Mouse (Mus musculus): Measurements from ENCODE around the gene Sept7.

GRCm38 (mm10) chr9:25327727-25328370, 75.6 kb downstream of the Sept7 start:
- no peak for TF ChIP-seq CTCF (IDR thresholded peaks at IDR 0.05; ENCODE audit: low read depth)
- no peak for TF ChIP-seq EP300 (IDR thresholded peaks at IDR 0.05; ENCODE audit: low read depth)

Measured in liver, postnatal 0 days (tissue).